Mouse (Mus musculus) layer of hippocampus, postnatal 36 days (tissue): ENCODE data around the gene Txn2. TPM values are rescaled to one million over a fixed set of nuclear protein-coding genes. Genes with fewer than 3 reads are reported as not detected.

Experiments
- DNase-seq, 2 experiments: peaks; one replicate each; pipeline ENCODE4 v3.0.0; 2022
- total RNA-seq, 2 experiments: library from RNA; stranded (reverse); gene quantifications; 2 replicates each; pipeline ENCODE4 v1.2.3; 2021

Gene Txn2
- total RNA-seq, 2 experiments from 2014 or later: 125 to 135 TPM

GRCm38 (mm10) chr15:77906545-77906944, 22.3 kb downstream of the Txn2 start:
- DNase-seq: no peak

- DNase-seq: no peak
Measured at GRCm38 (mm10) chr15:77906081-77906480, 22.7 kb downstream of the Txn2 start.

DNA sequence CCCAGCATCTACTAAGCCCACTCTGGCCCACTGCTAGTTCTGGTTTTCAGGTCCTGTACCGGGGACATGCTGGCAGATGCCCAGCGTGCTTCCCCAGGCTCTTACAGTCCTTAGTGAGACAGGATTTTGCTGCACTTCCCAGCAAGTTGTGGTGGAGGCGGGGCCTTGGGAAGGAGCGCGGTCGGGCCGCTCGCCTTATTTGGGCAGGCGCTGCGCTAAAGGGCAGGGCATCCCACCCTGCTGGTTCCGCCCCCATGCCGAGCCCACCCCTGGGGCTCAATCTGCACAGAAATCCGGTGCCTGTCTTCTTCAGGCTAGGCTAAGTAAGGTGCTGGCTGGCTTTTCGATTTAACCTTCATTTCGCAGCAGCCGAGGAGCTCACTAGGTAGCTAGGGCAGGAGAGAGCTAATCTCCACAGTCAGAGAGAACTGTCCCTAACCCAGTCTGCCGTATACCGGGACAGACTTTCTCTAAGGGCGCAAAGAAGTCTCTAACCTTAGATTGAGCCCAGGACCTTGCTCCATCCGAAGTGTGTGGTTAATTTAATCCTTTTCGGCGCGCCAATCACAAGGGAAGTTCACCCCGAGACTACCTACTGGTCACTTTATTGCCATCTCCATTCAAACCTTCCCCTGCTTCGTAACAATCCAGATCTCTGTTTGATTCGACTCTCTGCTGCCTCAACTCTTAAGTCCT, 23.4 kb downstream of the Txn2 start:
- no peak for DNase-seq

DNA sequence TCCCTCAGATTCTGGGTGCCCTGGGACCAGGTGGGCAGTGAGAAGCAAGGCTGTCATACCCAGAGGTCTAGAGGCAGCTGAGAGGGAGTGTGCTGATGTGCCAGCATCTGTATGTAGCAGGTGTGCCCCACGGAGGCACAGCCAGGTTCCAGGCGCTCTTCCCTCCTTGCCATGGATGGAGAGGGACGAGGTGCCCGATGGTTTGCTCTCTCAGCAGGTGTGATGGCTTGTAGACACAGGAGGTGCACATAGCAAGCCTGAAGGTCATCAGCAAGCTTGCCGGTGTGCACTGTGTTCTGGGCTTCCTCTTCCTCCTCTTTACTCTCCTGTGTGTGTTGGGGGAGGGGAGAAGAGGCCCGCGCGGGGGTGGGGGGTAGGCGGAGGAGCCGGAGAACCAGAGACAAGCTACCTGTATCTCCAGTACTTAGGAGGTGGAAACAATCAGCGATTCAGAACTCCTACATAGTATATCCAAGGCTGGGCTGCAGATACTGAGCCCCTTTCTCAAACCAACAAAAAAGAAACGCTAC, 24.4 kb downstream of the Txn2 start:
- DNase-seq: no peak

DNA sequence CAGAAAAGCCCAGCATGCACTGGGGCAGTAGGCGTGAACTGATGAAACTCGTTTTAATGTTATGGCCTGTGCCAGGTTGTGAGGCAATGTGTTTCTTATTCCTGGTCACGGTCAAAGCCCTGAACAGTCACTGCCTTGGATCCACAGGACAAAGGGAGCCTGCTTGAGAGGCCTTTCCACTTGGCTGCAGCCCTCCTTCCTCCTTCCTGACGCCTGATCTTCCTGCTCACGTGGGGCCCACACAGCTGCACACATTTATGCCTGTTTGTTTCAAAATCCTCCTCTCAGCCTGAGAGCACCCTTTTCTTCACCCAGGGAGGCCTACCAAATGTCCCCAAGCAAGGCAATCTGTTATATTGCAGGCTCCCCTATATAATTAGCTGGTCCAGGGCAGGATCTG, 25.6 kb downstream of the Txn2 start:
- DNase-seq: no peak

- no peak for DNase-seq
Measured at GRCm38 (mm10) chr15:77894926-77895325, 33.9 kb downstream of the Txn2 start.

GRCm38 (mm10) chr15:77893292-77893691, 35.5 kb downstream of the Txn2 start:
- DNase-seq: no peak

- no peak for DNase-seq
Measured at GRCm38 (mm10) chr15:77892420-77892819, 36.4 kb downstream of the Txn2 start.

DNA sequence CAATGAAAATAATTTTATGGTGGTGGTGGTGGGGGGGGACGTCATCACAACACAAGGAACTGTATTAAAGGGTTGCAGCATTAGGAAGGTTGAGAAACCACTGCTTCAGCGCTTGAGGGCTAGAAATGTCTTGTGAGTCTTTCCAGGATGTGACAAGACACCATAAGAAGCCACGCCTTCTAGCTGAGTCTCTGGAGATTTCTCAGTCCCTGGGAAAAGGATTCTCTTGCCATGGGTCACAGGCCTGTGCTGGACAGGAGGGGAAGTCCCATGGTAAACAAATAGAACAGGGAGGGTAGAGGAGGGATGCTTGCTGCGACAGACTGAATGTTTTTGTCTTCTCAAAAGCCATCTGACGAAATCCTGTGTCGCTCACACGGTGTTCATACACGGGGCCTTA, 37.0 kb downstream of the Txn2 start:
- DNase-seq: no peak

- no peak for DNase-seq
Measured at GRCm38 (mm10) chr15:77889761-77890422, 38.9 kb downstream of the Txn2 start.

GRCm38 (mm10) chr15:77888286-77888685, 40.5 kb downstream of the Txn2 start:
- no peak for DNase-seq

DNA sequence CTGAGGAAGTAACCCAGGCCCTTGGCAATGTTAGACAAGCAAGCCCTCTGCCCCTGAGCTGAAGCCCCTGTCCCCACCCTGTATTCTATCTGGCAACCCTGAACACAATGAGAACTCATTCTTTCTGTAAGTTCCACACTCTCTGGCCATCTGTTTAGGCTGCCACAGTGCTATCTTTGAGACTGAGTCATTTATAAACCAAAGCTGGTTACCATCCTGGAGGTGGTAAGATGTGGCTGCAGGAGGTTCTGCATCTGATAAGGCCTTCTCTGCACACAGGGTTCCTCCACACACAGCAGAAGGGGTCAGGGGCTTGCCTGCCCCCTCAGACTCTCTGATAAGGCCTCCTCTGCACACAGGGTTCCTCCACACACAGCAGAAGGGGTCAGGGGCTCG, 41.7 kb downstream of the Txn2 start:
- DNase-seq: no peak

DNA sequence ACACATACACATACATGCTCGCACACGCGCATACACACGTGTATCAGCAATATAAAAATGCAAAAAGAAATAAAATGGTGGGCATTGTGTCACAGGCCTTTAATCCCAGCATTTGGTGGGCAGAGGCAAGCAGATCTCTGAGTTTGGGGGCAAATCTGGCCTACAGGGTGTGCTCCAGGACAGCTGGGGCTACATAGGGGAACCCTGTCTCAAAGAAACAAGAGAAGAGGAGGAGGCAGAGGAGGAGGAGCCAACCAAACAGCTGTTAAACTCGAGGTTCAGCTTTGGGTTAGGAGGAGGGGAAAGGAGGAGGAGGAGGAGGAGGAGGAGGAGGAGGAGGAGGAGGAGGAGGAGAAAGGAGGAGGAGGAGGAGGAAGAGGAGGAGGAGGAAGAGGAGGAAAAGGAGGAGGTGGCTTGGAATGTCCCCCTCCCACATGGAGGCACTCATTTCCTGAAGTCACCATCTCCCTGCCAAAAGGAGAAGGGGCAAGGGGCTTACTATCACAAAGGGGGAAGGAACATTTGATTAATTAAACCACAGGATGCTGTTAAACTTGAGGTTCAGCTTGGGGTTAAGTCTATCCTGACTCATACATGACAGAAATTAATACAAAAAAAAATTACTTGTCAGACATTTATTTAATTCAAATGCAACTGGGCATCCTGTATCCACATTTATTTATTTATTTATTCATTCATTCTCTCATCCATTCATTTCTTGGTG, 42.3 kb downstream of the Txn2 start:
- no peak for DNase-seq

DNA sequence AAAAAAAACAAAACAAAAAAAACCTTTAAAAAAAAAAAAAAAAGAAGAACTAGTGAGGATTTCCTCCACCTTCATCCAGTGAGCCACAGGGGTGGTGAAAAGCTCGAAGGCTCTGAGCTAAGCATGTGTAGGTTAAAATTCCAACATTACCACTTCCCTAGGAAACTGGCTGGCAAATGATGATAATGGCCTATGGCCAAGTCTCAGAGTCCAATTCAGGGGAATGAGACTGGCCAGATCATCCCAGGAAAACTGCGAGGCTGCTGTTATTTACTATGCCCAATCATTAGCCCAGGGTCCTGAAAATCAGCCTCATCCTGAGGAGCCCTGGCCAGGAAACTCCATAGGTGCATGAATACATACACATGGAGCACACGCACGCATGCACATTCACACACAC, 42.9 kb downstream of the Txn2 start:
- DNase-seq: no peak

DNA sequence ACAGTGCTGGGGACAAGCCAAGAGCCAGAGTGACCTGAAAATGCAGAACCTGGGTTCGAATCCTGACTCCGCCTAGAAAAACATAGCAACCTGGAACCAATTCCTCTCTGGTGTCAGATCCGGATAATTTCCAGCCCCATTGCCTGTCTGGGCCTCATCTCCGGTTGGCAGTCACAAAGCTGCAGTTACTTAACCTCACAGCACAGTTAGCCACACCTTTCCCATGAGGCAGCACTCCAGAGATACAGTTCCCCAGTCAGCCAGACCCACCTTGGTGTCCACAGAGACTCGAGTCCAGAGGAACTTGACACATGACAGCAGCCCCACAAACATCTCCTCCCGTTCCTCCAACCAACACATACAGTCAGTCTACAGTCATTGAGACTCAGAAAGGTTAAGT, 43.6 kb downstream of the Txn2 start:
- DNase-seq: no peak

DNA sequence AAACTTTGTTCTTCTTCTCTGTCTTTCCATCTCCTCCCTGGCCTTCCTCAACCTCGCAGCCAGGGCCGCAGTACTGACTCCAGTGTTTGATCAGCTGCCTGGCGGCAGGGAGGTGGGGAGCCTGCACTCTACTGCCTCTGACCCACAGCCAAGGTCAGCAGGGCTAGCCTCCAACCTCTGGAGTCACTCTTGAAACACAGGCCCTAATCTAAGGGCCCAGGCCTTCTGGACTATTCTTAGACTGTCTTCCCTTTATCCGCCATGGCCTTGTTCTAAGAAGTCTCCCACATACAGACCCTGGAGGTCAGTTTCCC, 45.2 kb downstream of the Txn2 start:
- no peak for DNase-seq

DNA sequence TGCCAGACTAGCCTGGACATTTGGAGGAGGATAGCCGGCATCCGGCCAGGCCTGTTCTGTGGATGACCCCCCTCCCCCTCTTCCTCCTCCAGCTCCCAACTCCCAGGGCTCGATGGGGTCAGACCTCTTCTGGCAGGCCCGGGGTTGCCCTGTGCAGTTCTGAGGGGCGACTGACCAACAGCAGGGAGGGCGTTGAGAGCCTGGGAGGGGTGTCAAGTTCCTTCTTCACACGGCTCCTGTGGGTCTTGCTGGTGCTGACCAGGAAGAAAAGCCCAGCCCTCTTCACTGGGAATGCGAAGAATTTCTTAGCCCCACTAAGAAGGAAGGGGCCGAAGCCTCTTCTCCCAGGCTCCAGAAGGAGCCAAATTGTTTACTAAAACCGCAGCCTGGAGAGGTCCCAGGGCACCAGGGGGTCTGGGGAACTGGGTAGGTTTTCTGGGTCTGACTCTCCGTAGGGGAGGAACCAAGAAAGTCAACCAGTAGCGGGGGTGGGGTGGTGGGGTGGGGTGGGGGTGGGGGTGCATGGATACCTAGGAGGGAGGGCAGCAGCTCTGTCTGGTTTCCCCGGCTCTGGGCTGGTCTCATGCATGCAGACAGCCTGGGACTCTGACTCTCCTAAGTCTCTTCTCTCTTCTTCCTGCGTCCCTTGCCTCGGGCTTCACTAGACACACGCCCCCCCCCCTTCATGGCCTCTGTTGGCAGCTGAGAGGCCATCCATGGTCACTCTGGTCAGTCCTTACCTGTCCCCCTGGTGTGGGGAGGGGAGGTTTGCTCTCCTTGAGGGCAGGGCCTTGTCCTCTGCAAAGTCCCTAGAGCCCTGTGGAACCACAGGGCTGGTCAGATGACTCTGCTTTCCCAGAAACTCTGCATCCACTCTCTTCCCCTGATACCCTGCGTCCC, 45.8 kb downstream of the Txn2 start:
- DNase-seq: no peak

- DNase-seq: no peak
Measured at GRCm38 (mm10) chr15:77882297-77882696, 46.5 kb downstream of the Txn2 start.

- no peak for DNase-seq
Measured at GRCm38 (mm10) chr15:77881698-77882097, 47.1 kb downstream of the Txn2 start.

DNA sequence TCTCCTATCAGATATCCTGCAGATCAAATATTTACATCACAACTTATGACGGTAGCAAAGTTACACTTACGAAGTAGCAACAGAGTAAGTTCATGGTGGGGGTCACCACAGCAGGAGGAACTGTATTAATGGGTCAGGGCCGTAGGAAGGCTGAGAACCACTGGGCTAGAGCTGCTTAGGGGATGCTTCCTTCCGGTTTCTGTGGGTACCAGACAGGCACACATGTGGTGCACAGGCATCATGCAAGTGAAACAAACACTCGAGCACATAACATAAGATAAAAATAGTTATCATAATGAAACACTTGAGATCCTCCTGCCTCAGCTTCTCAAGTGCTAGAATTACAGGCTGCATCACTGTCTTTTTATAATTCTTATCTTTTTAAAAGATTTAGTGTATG, 48.1 kb downstream of the Txn2 start:
- DNase-seq: no peak

GRCm38 (mm10) chr15:77879756-77880155, 49.0 kb downstream of the Txn2 start:
- no peak for DNase-seq

DNA sequence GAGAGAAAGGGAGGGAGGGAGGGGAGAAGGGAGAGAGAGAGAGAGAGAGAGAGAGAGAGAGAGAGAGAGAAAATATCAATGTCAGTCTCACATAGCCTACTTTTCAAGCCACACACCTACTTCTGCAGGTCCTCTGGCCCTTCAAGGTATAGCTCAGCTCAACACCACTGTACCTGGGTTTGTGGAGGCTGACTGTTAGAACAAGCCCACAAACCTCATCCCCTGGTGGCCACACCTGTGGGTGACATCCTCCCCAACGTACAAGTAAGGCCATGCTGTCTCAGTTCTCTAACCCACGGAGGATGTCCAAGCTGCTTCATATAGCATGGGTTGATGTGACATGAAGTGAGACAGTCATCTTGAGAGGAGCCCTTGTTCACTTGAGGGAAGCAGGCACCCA, 51.6 kb downstream of the Txn2 start:
- DNase-seq: no peak

DNA sequence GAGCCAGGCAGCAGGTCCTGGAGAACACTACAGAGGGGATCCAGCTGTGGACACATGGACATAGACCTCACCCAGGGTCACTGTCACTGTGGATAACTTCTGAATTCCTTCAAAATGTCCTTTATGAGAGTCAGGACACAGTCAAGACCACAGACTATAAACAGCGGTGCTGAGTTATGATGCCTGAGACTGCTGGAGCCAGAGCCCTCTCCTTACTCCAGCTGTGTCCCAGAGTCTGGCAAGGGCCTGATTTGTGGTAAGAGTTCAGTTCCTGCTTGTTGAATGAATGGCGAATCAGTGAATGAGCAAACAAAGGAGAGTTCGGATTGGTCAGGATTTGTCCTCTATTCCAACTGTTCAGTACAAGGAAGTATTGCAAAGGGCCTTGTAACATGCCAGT, 52.1 kb downstream of the Txn2 start:
- no peak for DNase-seq
